Mouse (Mus musculus): Measurements from ENCODE around the gene Flot1.

DNA sequence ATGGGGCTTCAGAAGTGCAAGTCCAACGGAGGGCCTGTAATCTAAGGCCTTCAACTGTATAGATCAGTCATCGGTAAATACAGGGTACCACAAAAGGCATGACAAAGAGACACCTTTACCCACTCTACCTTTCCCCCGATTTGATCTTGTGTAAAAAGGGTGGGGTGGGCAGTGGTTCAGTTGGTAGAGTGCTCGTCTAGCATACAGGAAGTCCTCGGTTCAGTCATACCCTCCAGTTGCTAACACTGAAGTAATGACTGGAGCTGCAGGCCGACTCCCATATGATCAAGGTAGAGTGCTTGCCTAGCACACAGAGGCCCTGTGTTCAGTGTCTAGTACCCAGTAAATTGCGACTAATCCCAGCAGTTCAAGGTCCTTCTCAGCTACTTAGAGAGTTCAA, 9.4 kb upstream of the Flot1 start:
- TF ChIP-seq CTCF (IDR thresholded peaks at IDR 0.05; ENCODE audit: extremely low read depth, insufficient read depth, insufficient read length, insufficient replicate concordance) (no peak), POLR2A (IDR thresholded peaks at IDR 0.05; ENCODE audit: low read depth, low read length) (no peak)

Data from spleen, adult 2 months (tissue).